Comparison of ENCODE assay signal across 13 mouse cellular contexts in genomic region chr3:63616127-63616526, GRCm38 (mm10).
A peak's percentile ranks its signal among the peaks of the same experiment; 100 is the strongest.
DNase-seq lines count a peak whose midpoint lies in the region; ATAC-seq lines count a peak whose summit lies in the region.
"Had no signal": no experiment of that assay in that cellular context is flagged by ENCODE, and none has a peak within 500 bp of the region (broad histone marks: within the 10 kb centered on the region; RNA-seq: fewer than 3 reads in every experiment).

No protein-coding gene starts in this region.

- no peak for DNase-seq in forebrain, embryonic 11.5 days (ENCODE audit: low spot score)
- DNase-seq in forebrain, embryonic 10.5 days (ENCODE audit: extremely low spot score, low spot score) = no peak
- no peak for DNase-seq in left cerebral cortex, adult 18-20 months (ENCODE audit: low spot score in 2 of 2)
- no peak for DNase-seq in thymus, postnatal 36 days
- DNase-seq: gastrocnemius, postnatal 10 days had no signal

- H3K9me3 ChIP-seq in forebrain, embryonic 11.5 days (ENCODE audit: control insufficient read depth, low read length) = no peaks in the 10 kb centered on the region
- H3K9me3 ChIP-seq in forebrain, embryonic 10.5 days = peaks cover 3% of the 10 kb centered on the region; the same call in 1 of the 2 replicates
- H3K9me3 ChIP-seq in forebrain, embryonic 12.5 days = no peaks in the 10 kb centered on the region
- H3K9me3 ChIP-seq in hindbrain, embryonic 16.5 days (ENCODE audit: control insufficient read depth, low read length) = no peaks in the 10 kb centered on the region
- no peaks in the 10 kb centered on the region for H3K9me3 ChIP-seq in neural tube, embryonic 13.5 days
- H3K9me3 ChIP-seq: G1E; heart, embryonic 15.5 days; intestine, embryonic 15.5 days; liver, embryonic 15.5 days had no signal

- H3K4me2 ChIP-seq in forebrain, embryonic 11.5 days (ENCODE audit: low read depth, low read length, severe bottlenecking) = no peak overlapping the region
- H3K4me2 ChIP-seq in forebrain, embryonic 12.5 days = no peak overlapping the region
- no peak overlapping the region for H3K4me2 ChIP-seq in hindbrain, embryonic 16.5 days (ENCODE audit: low read length)
- no peak overlapping the region for H3K4me2 ChIP-seq in neural tube, embryonic 13.5 days
- H3K4me2 ChIP-seq: heart, embryonic 15.5 days; intestine, embryonic 15.5 days; liver, embryonic 15.5 days had no signal

- ATAC-seq in forebrain, embryonic 11.5 days (replicated peaks; ENCODE audit: low FRiP score) = 0 out of 2 replicates have a peak, but pooled peaks have one; percentile 39
- ATAC-seq in forebrain, embryonic 12.5 days (ENCODE audit: low FRiP score) = peak; percentile 69; the same call in 1 of the 2 replicates
- peak; percentile 89 for ATAC-seq in hindbrain, embryonic 16.5 days
- ATAC-seq in neural tube, embryonic 13.5 days (ENCODE audit: low read depth) = peak; percentile 76
- no peak for ATAC-seq in granulocyte monocyte progenitor cell, adult 5-6 weeks (replicated peaks; ENCODE audit: poor library complexity, severe bottlenecking)
- ATAC-seq: intestine, embryonic 15.5 days had no signal

- no peak overlapping the region for H3K9ac ChIP-seq in forebrain, embryonic 11.5 days (ENCODE audit: low read length)
- H3K9ac ChIP-seq in forebrain, embryonic 12.5 days = no peak overlapping the region
- no peak overlapping the region for H3K9ac ChIP-seq in hindbrain, embryonic 16.5 days (ENCODE audit: low read depth, low read length)
- H3K9ac ChIP-seq in neural tube, embryonic 13.5 days = no peak overlapping the region
- H3K9ac ChIP-seq: heart, embryonic 15.5 days; intestine, embryonic 15.5 days; liver, embryonic 15.5 days had no signal

- WGBS in forebrain, embryonic 11.5 days = 39% methylated on average over 5 of the region's 5 CpGs
- 41% methylated on average over 5 of the region's 5 CpGs for WGBS in forebrain, embryonic 10.5 days
- 33% methylated on average over 5 of the region's 5 CpGs for WGBS in forebrain, embryonic 12.5 days
- 23% methylated on average over 5 of the region's 5 CpGs for WGBS in hindbrain, embryonic 16.5 days
- WGBS in neural tube, embryonic 13.5 days = 25% methylated on average over 5 of the region's 5 CpGs

- no peaks in the 10 kb centered on the region for H3K4me1 ChIP-seq in forebrain, embryonic 11.5 days (replicated peaks; ENCODE audit: control insufficient read depth, insufficient read depth, low read length)
- peaks cover 5% of the 10 kb centered on the region; the same call in 1 of the 2 replicates for H3K4me1 ChIP-seq in forebrain, embryonic 10.5 days
- H3K4me1 ChIP-seq in forebrain, embryonic 12.5 days = no peaks in the 10 kb centered on the region
- peaks cover 3% of the 10 kb centered on the region for H3K4me1 ChIP-seq in hindbrain, embryonic 16.5 days (ENCODE audit: control insufficient read depth, insufficient read depth, low read depth, low read length)
- peaks cover 13% of the 10 kb centered on the region for H3K4me1 ChIP-seq in neural tube, embryonic 13.5 days (replicated peaks)
- H3K4me1 ChIP-seq: heart, embryonic 15.5 days; intestine, embryonic 15.5 days; liver, embryonic 15.5 days had no signal

- H3K4me3 ChIP-seq in forebrain, embryonic 11.5 days (ENCODE audit: low read depth, low read length) = no peak overlapping the region
- H3K4me3 ChIP-seq in forebrain, embryonic 10.5 days = no peak overlapping the region
- H3K4me3 ChIP-seq in forebrain, embryonic 12.5 days (replicated peaks) = no peak overlapping the region
- H3K4me3 ChIP-seq in hindbrain, embryonic 16.5 days (ENCODE audit: low read length) = no peak overlapping the region
- no peak overlapping the region for H3K4me3 ChIP-seq in neural tube, embryonic 13.5 days
- H3K4me3 ChIP-seq: heart, embryonic 15.5 days; intestine, embryonic 15.5 days; liver, embryonic 15.5 days had no signal

- no peaks in the 10 kb centered on the region for H3K36me3 ChIP-seq in forebrain, embryonic 11.5 days (ENCODE audit: control insufficient read depth, insufficient read depth, low read length)
- H3K36me3 ChIP-seq in forebrain, embryonic 10.5 days (replicated peaks) = no peaks in the 10 kb centered on the region
- H3K36me3 ChIP-seq in forebrain, embryonic 12.5 days (replicated peaks) = no peaks in the 10 kb centered on the region
- no peaks in the 10 kb centered on the region for H3K36me3 ChIP-seq in hindbrain, embryonic 16.5 days (ENCODE audit: control insufficient read depth, insufficient read depth, low read length)
- H3K36me3 ChIP-seq in neural tube, embryonic 13.5 days = no peaks in the 10 kb centered on the region
- H3K36me3 ChIP-seq: G1E; heart, embryonic 15.5 days; intestine, embryonic 15.5 days; liver, embryonic 15.5 days had no signal

- no peaks in the 10 kb centered on the region for H3K27me3 ChIP-seq in forebrain, embryonic 11.5 days (ENCODE audit: control insufficient read depth, insufficient read depth, low read length)
- H3K27me3 ChIP-seq in forebrain, embryonic 10.5 days (ENCODE audit: poor library complexity, severe bottlenecking) = no peaks in the 10 kb centered on the region
- no peaks in the 10 kb centered on the region for H3K27me3 ChIP-seq in forebrain, embryonic 12.5 days
- no peaks in the 10 kb centered on the region for H3K27me3 ChIP-seq in hindbrain, embryonic 16.5 days (replicated peaks; ENCODE audit: control insufficient read depth, insufficient read depth, low read length)
- no peaks in the 10 kb centered on the region for H3K27me3 ChIP-seq in neural tube, embryonic 13.5 days
- H3K27me3 ChIP-seq: heart, embryonic 15.5 days; intestine, embryonic 15.5 days; liver, embryonic 15.5 days had no signal

- H3K27ac ChIP-seq in forebrain, embryonic 11.5 days (ENCODE audit: low read depth, low read length) = no peak overlapping the region
- no peak overlapping the region for H3K27ac ChIP-seq in forebrain, embryonic 10.5 days
- H3K27ac ChIP-seq in forebrain, embryonic 12.5 days = no peak overlapping the region
- H3K27ac ChIP-seq in hindbrain, embryonic 16.5 days (ENCODE audit: low read depth, low read length) = no peak overlapping the region; the same call in 1 of the 2 replicates
- 0 out of 2 replicates have a peak overlapping the region, but pooled peaks have one; percentile 4 for H3K27ac ChIP-seq in neural tube, embryonic 13.5 days (replicated peaks)
- H3K27ac ChIP-seq: heart, embryonic 15.5 days; intestine, embryonic 15.5 days; liver, embryonic 15.5 days had no signal
